Mouse (Mus musculus) heart, embryonic 12.5 days (tissue): ENCODE measurements around the gene Tomm40l. TPM values are rescaled to one million over a fixed set of nuclear protein-coding genes. Genes with fewer than 3 reads are reported as not detected.

ENCODE experiments used
- ATAC-seq: fragments of 200-750 bp; cut with Nextera tagmentation; 2 replicates; pipeline ENCODE4 v1.8.0; 2017; ENCODE audit warnings: moderate TSS enrichment, moderate library complexity; ENCODE audit not compliant: insufficient number of reproducible peaks, low FRiP score
- H3K27ac ChIP-seq: fragments of 300-500 bp; sonication (generic); 2 replicates; pipeline ENCODE4 v1.5.1; 2016; ENCODE audit warnings: mild to moderate bottlenecking, moderate library complexity; ENCODE audit not compliant: poor library complexity, severe bottlenecking
- H3K27me3 ChIP-seq: fragments of 300-500 bp; sonication (generic); replicated peaks from 2 replicates; pipeline ENCODE4 v1.6.1; 2016; ENCODE audit warnings: mild to moderate bottlenecking, moderate library complexity
- H3K36me3 ChIP-seq: fragments of 300-500 bp; sonication (generic); 2 replicates; pipeline ENCODE4 v1.6.1; 2016; ENCODE audit warnings: mild to moderate bottlenecking, moderate library complexity
- H3K4me1 ChIP-seq: fragments of 300-500 bp; sonication (generic); replicated peaks from 2 replicates; pipeline ENCODE4 v1.6.1; 2016; ENCODE audit warnings: mild to moderate bottlenecking
- H3K4me2 ChIP-seq: fragments of 300-500 bp; sonication (generic); 2 replicates; pipeline ENCODE4 v1.6.1; 2016; ENCODE audit warnings: mild to moderate bottlenecking, moderate library complexity
- H3K4me3 ChIP-seq: fragments of 300-500 bp; sonication (generic); 2 replicates; pipeline ENCODE4 v1.5.1; 2016; ENCODE audit warnings: mild to moderate bottlenecking
- H3K9ac ChIP-seq: fragments of 300-500 bp; sonication (generic); 2 replicates; pipeline ENCODE4 v1.6.1; 2016; ENCODE audit warnings: mild to moderate bottlenecking, moderate library complexity
- H3K9me3 ChIP-seq: fragments of 300-500 bp; sonication (generic); replicated peaks from 2 replicates; pipeline ENCODE4 v1.6.1; 2016; ENCODE audit warnings: mild to moderate bottlenecking, moderate library complexity
- WGBS: fragments of 180-500 bp; shearing (Covaris S2); methylation state at CpG from one replicate; pipeline ENCODE4 v1.1.7; 2016; 5-methylcytosine and 5-hydroxymethylcytosine counted together
- polyA plus RNA-seq: library from polyadenylated mRNA; unstranded; fragments of >200 nt; fragmentation: Nextera tagmentation; extraction: Ambion mirVana; gene quantifications from 2 replicates; pipeline ENCODE4 v1.2.1, GENCODE M21; 2016

Gene Tomm40l
- 41.8 and 43.3 TPM in 2 replicates for polyA plus RNA-seq

GRCm38 (mm10) chr1:171222238-171223155, at the start of gene Tomm40l:
TSS of gene Tomm40l (minus strand) at chr1:171222514.
- peak; percentile 97 for ATAC-seq
- Histone ChIP-seq H3K9ac (peak within 1 kb of the TSS; percentile 74), H3K36me3 (peaks cover 23% of the 10 kb centered on the region), H3K27me3 (no peaks in the 10 kb centered on the region), H3K27ac (peak within 1 kb of the TSS; percentile 72), H3K9me3 (no peaks in the 10 kb centered on the region), H3K4me3 (peak within 1 kb of the TSS; percentile 67), H3K4me2 (peak within 1 kb of the TSS; percentile 82), H3K4me1 (peaks cover 9% of the 10 kb centered on the region)
- WGBS = 1% methylated on average over 28 of the region's 28 CpGs

- no peak for ATAC-seq
- 0 out of 2 replicates have a peak overlapping the region, but pooled peaks have one; percentile 95 for H3K4me2 ChIP-seq
- H3K36me3 ChIP-seq = peaks cover 53% of the 10 kb centered on the region
- no peak overlapping the region for H3K4me3 ChIP-seq
- H3K4me1 ChIP-seq = peaks cover 12% of the 10 kb centered on the region
- no peaks in the 10 kb centered on the region for H3K9me3 ChIP-seq
- no peak overlapping the region for H3K9ac ChIP-seq
- no peak overlapping the region for H3K27ac ChIP-seq
- H3K27me3 ChIP-seq = no peaks in the 10 kb centered on the region
- 91% methylated on average over 3 of the region's 3 CpGs for WGBS
These were observed 49.8 kb upstream of the Tomm40l start for GRCm38 (mm10) chr1:171272086-171272485.

- Histone ChIP-seq H3K27me3 (no peaks in the 10 kb centered on the region), H3K4me3 (no peak overlapping the region), H3K9me3 (no peaks in the 10 kb centered on the region), H3K4me2 (peak overlapping the region; percentile 95; the same call in 1 of the 2 replicates), H3K27ac (no peak overlapping the region), H3K4me1 (peaks cover 12% of the 10 kb centered on the region), H3K9ac (no peak overlapping the region), H3K36me3 (peaks cover 49% of the 10 kb centered on the region)
- 66% methylated on average over 10 of the region's 10 CpGs for WGBS
- ATAC-seq = no peak
These were observed 49.3 kb upstream of the Tomm40l start for GRCm38 (mm10) chr1:171271622-171272021.

GRCm38 (mm10) chr1:171271196-171271595, 48.9 kb upstream of the Tomm40l start:
- peaks cover 45% of the 10 kb centered on the region for H3K36me3 ChIP-seq
- peak overlapping the region; percentile 95 for H3K4me2 ChIP-seq
- no peaks in the 10 kb centered on the region for H3K27me3 ChIP-seq
- no peaks in the 10 kb centered on the region for H3K9me3 ChIP-seq
- peak overlapping the region; percentile 88 for H3K9ac ChIP-seq
- no peak for ATAC-seq
- 37% methylated on average over 9 of the region's 9 CpGs for WGBS
- H3K27ac ChIP-seq = 0 out of 2 replicates have a peak overlapping the region, but pooled peaks have one; percentile 16
- peak overlapping the region; percentile 85 for H3K4me3 ChIP-seq
- H3K4me1 ChIP-seq = peaks cover 12% of the 10 kb centered on the region

- H3K36me3 ChIP-seq = peaks cover 38% of the 10 kb centered on the region
- peaks cover 12% of the 10 kb centered on the region for H3K4me1 ChIP-seq
- H3K27ac ChIP-seq = peak overlapping the region; percentile 39
- WGBS = under 1% methylated on average over 19 of the region's 19 CpGs
- peak overlapping the region; percentile 95 for H3K4me2 ChIP-seq
- no peaks in the 10 kb centered on the region for H3K9me3 ChIP-seq
- ATAC-seq = peak; percentile 75
- peak overlapping the region; percentile 85 for H3K4me3 ChIP-seq
- no peaks in the 10 kb centered on the region for H3K27me3 ChIP-seq
- peak overlapping the region; percentile 88 for H3K9ac ChIP-seq
These were observed 48.2 kb upstream of the Tomm40l start for GRCm38 (mm10) chr1:171270573-171270900.

GRCm38 (mm10) chr1:171269848-171270572, 47.7 kb upstream of the Tomm40l start, which contains the start of gene B4galt3:
TSS of gene B4galt3 (plus strand) at chr1:171270328.
- Histone ChIP-seq H3K4me2 (peak within 1 kb of the TSS; percentile 95), H3K4me1 (peaks cover 12% of the 10 kb centered on the region), H3K27me3 (no peaks in the 10 kb centered on the region), H3K36me3 (peaks cover 33% of the 10 kb centered on the region), H3K9me3 (no peaks in the 10 kb centered on the region), H3K27ac (peak within 1 kb of the TSS; percentile 43), H3K4me3 (peak within 1 kb of the TSS; percentile 85), H3K9ac (peak within 1 kb of the TSS; percentile 88)
- 3% methylated on average over 36 of the region's 36 CpGs for WGBS
- ATAC-seq = peak; percentile 95

- no peak overlapping the region for H3K27ac ChIP-seq
- ATAC-seq = no peak
These were observed 46.0 kb upstream of the Tomm40l start for GRCm38 (mm10) chr1:171268341-171268740.

GRCm38 (mm10) chr1:171265971-171266744, 43.8 kb upstream of the Tomm40l start:
- Histone ChIP-seq H3K36me3 (no peaks in the 10 kb centered on the region), H3K27me3 (no peaks in the 10 kb centered on the region), H3K9me3 (no peaks in the 10 kb centered on the region), H3K4me2 (0 out of 2 replicates have a peak overlapping the region, but pooled peaks have one; percentile 13), H3K9ac (no peak overlapping the region; the same call in 1 of the 2 replicates), H3K4me1 (peaks cover 23% of the 10 kb centered on the region), H3K4me3 (no peak overlapping the region), H3K27ac (peak overlapping the region; percentile 59)
- no peak for ATAC-seq
- 50% methylated on average over 4 of the region's 4 CpGs for WGBS

More at GRCm38 (mm10) chr1:171268341-171268740, 46.0 kb upstream of the Tomm40l start:
- Histone ChIP-seq H3K27me3 (no peaks in the 10 kb centered on the region), H3K36me3 (peaks cover 16% of the 10 kb centered on the region), H3K9me3 (no peaks in the 10 kb centered on the region), H3K4me3 (no peak overlapping the region), H3K9ac (no peak overlapping the region), H3K4me2 (no peak overlapping the region), H3K4me1 (peaks cover 18% of the 10 kb centered on the region)
- 51% methylated on average over 1 of the region's 1 CpGs for WGBS

GRCm38 (mm10) chr1:171263666-171264461, 41.5 kb upstream of the Tomm40l start:
- 74% methylated on average over 3 of the region's 3 CpGs for WGBS
- Histone ChIP-seq H3K36me3 (no peaks in the 10 kb centered on the region), H3K27ac (peak overlapping the region; percentile 87), H3K27me3 (no peaks in the 10 kb centered on the region), H3K4me2 (no peak overlapping the region), H3K4me3 (no peak overlapping the region), H3K4me1 (peaks cover 19% of the 10 kb centered on the region), H3K9ac (no peak overlapping the region), H3K9me3 (no peaks in the 10 kb centered on the region)
- no peak for ATAC-seq

GRCm38 (mm10) chr1:171263185-171263611, 40.9 kb upstream of the Tomm40l start:
- 0 out of 2 replicates have a peak overlapping the region, but pooled peaks have one; percentile 36 for H3K9ac ChIP-seq
- H3K27me3 ChIP-seq = 0 out of 2 replicates have a peak, but pooled peaks cover 3% of the 10 kb centered on the region
- H3K4me3 ChIP-seq = peak overlapping the region; percentile 30
- H3K4me1 ChIP-seq = peaks cover 19% of the 10 kb centered on the region
- H3K36me3 ChIP-seq = peaks cover 3% of the 10 kb centered on the region; the same call in 1 of the 2 replicates
- H3K4me2 ChIP-seq = peak overlapping the region; percentile 66
- WGBS = 0% methylated on average over 2 of the region's 2 CpGs
- peak overlapping the region; percentile 87 for H3K27ac ChIP-seq
- no peaks in the 10 kb centered on the region for H3K9me3 ChIP-seq
- ATAC-seq = peak; percentile 74
